Mouse (Mus musculus): ENCODE measurements around the gene Acp7.

DNA sequence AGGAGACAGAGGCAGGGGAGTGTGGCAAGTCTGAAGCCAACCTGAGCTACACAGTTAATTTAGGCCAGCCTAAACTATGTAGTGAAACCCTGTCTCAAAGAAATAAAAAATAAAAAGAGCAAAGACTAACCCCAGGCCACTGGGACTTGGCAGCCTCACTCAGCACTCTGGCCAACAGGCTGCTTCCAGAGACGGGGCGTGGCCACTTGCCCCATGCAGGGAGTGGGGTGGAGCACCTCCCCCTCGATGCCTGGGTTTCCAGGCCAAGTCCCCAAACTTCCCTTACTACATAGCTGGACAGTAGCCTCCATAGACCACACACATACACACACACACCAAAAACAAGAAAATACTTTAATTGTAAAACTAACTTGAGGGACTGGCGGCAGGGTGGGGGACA lies 72.6 kb downstream of the Acp7 start:
- no peak for TF ChIP-seq CTCF (IDR thresholded peaks at IDR 0.05; ENCODE audit: control insufficient read depth, insufficient read depth, insufficient replicate concordance, low read depth, low read length)
- TF ChIP-seq POLR2A (IDR thresholded peaks at IDR 0.05; ENCODE audit: control insufficient read depth, low read depth, low read length): no peak

Measured in testis, adult 2 months (tissue).